Mouse (Mus musculus): ENCODE results near the gene Sh2b1. TPM values are rescaled to one million over a fixed set of nuclear protein-coding genes. Genes with fewer than 3 reads are reported as not detected.
"Not testable (repeated sequence)": the region's sequence is repeated elsewhere in the genome, so short reads cannot be mapped to it uniquely, and the experiment has no call there.

Gene Sh2b1
- polyA plus RNA-seq, 1 experiment from 2014 or later: 26.4 TPM

- 13% methylated on average over 20 of the region's 25 CpGs for WGBS
- not testable (repeated sequence) for H3K9me3 ChIP-seq (ENCODE audit: control insufficient read depth, low read length); H3K4me1 ChIP-seq (replicated peaks; ENCODE audit: control insufficient read depth, insufficient read depth, low read length); DNase-seq (ENCODE audit: low spot score); H3K27me3 ChIP-seq (replicated peaks; ENCODE audit: control insufficient read depth, insufficient read depth, low read length)
- Histone ChIP-seq H3K9ac (ENCODE audit: low read depth, low read length) (peak overlapping the region; percentile 76), H3K4me2 (peak overlapping the region; percentile 94), H3K27ac (ENCODE audit: low read depth, low read length) (peak overlapping the region; percentile 21; the same call in 1 of the 2 replicates), H3K36me3 (ENCODE audit: control insufficient read depth, insufficient read depth, low read length) (peaks cover 12% of the 10 kb centered on the region), H3K4me3 (ENCODE audit: low read depth, low read length) (peak overlapping the region; percentile 72)
- ATAC-seq (replicated peaks; ENCODE audit: low FRiP score): peak; percentile 7; the same call in 1 of the 2 replicates
These were observed 12.6 kb upstream of the Sh2b1 start for GRCm38 (mm10) chr7:126487617-126488385.

- H3K4me2 ChIP-seq: peak within 1 kb of the TSS; percentile 94
- peaks cover 6% of the 10 kb centered on the region for H3K4me1 ChIP-seq (replicated peaks; ENCODE audit: control insufficient read depth, insufficient read depth, low read length)
- ATAC-seq (replicated peaks; ENCODE audit: low FRiP score): peak; percentile 87
- H3K36me3 ChIP-seq (ENCODE audit: control insufficient read depth, insufficient read depth, low read length): peaks cover 4% of the 10 kb centered on the region
- H3K9me3 ChIP-seq (ENCODE audit: control insufficient read depth, low read length): no peaks in the 10 kb centered on the region
- H3K9ac ChIP-seq (ENCODE audit: low read depth, low read length): peak within 1 kb of the TSS; percentile 76
- DNase-seq (ENCODE audit: low spot score): peak; percentile 92
- peak within 1 kb of the TSS; percentile 72 for H3K4me3 ChIP-seq (ENCODE audit: low read depth, low read length)
- no peaks in the 10 kb centered on the region for H3K27me3 ChIP-seq (replicated peaks; ENCODE audit: control insufficient read depth, insufficient read depth, low read length)
- under 1% methylated on average over 32 of the region's 32 CpGs for WGBS
- peak within 1 kb of the TSS; percentile 67 for H3K27ac ChIP-seq (ENCODE audit: low read depth, low read length)
These were observed 11.8 kb upstream of the Sh2b1 start, which contains the start of gene Tufm for GRCm38 (mm10) chr7:126487052-126487483. TSS of gene Tufm (plus strand) at chr7:126487361.

GRCm38 (mm10) chr7:126482392-126482871 lies 7.2 kb upstream of the Sh2b1 start:
- Histone ChIP-seq H3K27ac (ENCODE audit: low read depth, low read length) (0 out of 2 replicates have a peak overlapping the region, but pooled peaks have one; percentile 32), H3K4me3 (ENCODE audit: low read depth, low read length) (peak overlapping the region; percentile 21), H3K4me1 (replicated peaks; ENCODE audit: control insufficient read depth, insufficient read depth, low read length) (no peaks in the 10 kb centered on the region; the same call in 1 of the 2 replicates), H3K9ac (ENCODE audit: low read depth, low read length) (0 out of 2 replicates have a peak overlapping the region, but pooled peaks have one; percentile 4), H3K36me3 (ENCODE audit: control insufficient read depth, insufficient read depth, low read length) (no peaks in the 10 kb centered on the region), H3K27me3 (replicated peaks; ENCODE audit: control insufficient read depth, insufficient read depth, low read length) (no peaks in the 10 kb centered on the region), H3K9me3 (ENCODE audit: control insufficient read depth, low read length) (no peaks in the 10 kb centered on the region), H3K4me2 (peak overlapping the region; percentile 73)
- DNase-seq (ENCODE audit: low spot score) (peak; percentile 83), ATAC-seq (replicated peaks; ENCODE audit: low FRiP score) (peak; percentile 81)
- 0% methylated on average over 23 of the region's 23 CpGs for WGBS

- Histone ChIP-seq H3K27ac (ENCODE audit: low read depth, low read length) (no peak overlapping the region), H3K4me1 (replicated peaks; ENCODE audit: control insufficient read depth, insufficient read depth, low read length) (no peaks in the 10 kb centered on the region; the same call in 1 of the 2 replicates), H3K9ac (ENCODE audit: low read depth, low read length) (no peak overlapping the region), H3K9me3 (ENCODE audit: control insufficient read depth, low read length) (no peaks in the 10 kb centered on the region), H3K4me2 (0 out of 2 replicates have a peak overlapping the region, but pooled peaks have one; percentile 13), H3K4me3 (ENCODE audit: low read depth, low read length) (no peak overlapping the region), H3K27me3 (replicated peaks; ENCODE audit: control insufficient read depth, insufficient read depth, low read length) (no peaks in the 10 kb centered on the region), H3K36me3 (ENCODE audit: control insufficient read depth, insufficient read depth, low read length) (no peaks in the 10 kb centered on the region)
- ATAC-seq (replicated peaks; ENCODE audit: low FRiP score) (no peak), DNase-seq (ENCODE audit: low spot score) (no peak)
- WGBS: 18% methylated on average over 5 of the region's 5 CpGs
These were observed 6.5 kb upstream of the Sh2b1 start for GRCm38 (mm10) chr7:126481699-126482098.

GRCm38 (mm10) chr7:126474486-126474955 lies 703 bp downstream of the Sh2b1 start:
- Histone ChIP-seq H3K4me3 (ENCODE audit: low read depth, low read length) (peak overlapping the region; percentile 97), H3K4me2 (peak overlapping the region; percentile 96), H3K9ac (ENCODE audit: low read depth, low read length) (peak overlapping the region; percentile 96), H3K27ac (ENCODE audit: low read depth, low read length) (peak overlapping the region; percentile 83), H3K9me3 (ENCODE audit: control insufficient read depth, low read length) (no peaks in the 10 kb centered on the region), H3K4me1 (replicated peaks; ENCODE audit: control insufficient read depth, insufficient read depth, low read length) (peaks cover 40% of the 10 kb centered on the region), H3K27me3 (replicated peaks; ENCODE audit: control insufficient read depth, insufficient read depth, low read length) (no peaks in the 10 kb centered on the region), H3K36me3 (ENCODE audit: control insufficient read depth, insufficient read depth, low read length) (peaks cover 19% of the 10 kb centered on the region)
- DNase-seq (ENCODE audit: low spot score) (peak; percentile 60), ATAC-seq (replicated peaks; ENCODE audit: low FRiP score) (peak; percentile 31)
- WGBS: 2% methylated on average over 27 of the region's 27 CpGs

GRCm38 (mm10) chr7:126473470-126474086 lies 1.6 kb downstream of the Sh2b1 start:
- H3K27me3 ChIP-seq (replicated peaks; ENCODE audit: control insufficient read depth, insufficient read depth, low read length): no peaks in the 10 kb centered on the region
- 84% methylated on average over 9 of the region's 9 CpGs for WGBS
- DNase-seq (ENCODE audit: low spot score) (no peak), ATAC-seq (replicated peaks; ENCODE audit: low FRiP score) (no peak)
- peak overlapping the region; percentile 96 for H3K9ac ChIP-seq (ENCODE audit: low read depth, low read length)
- no peak overlapping the region for H3K27ac ChIP-seq (ENCODE audit: low read depth, low read length)
- peaks cover 40% of the 10 kb centered on the region for H3K4me1 ChIP-seq (replicated peaks; ENCODE audit: control insufficient read depth, insufficient read depth, low read length)
- H3K4me2 ChIP-seq: peak overlapping the region; percentile 96
- peak overlapping the region; percentile 97 for H3K4me3 ChIP-seq (ENCODE audit: low read depth, low read length)
- H3K36me3 ChIP-seq (ENCODE audit: control insufficient read depth, insufficient read depth, low read length): peaks cover 25% of the 10 kb centered on the region
- H3K9me3 ChIP-seq (ENCODE audit: control insufficient read depth, low read length): no peaks in the 10 kb centered on the region

GRCm38 (mm10) chr7:126472713-126473112 lies 2.5 kb downstream of the Sh2b1 start:
- WGBS: 79% methylated on average over 16 of the region's 16 CpGs
- Histone ChIP-seq H3K9me3 (ENCODE audit: control insufficient read depth, low read length) (no peaks in the 10 kb centered on the region), H3K9ac (ENCODE audit: low read depth, low read length) (peak overlapping the region; percentile 16; the same call in 1 of the 2 replicates), H3K4me2 (peak overlapping the region; percentile 96), H3K4me3 (ENCODE audit: low read depth, low read length) (peak overlapping the region; percentile 8; the same call in 1 of the 2 replicates), H3K36me3 (ENCODE audit: control insufficient read depth, insufficient read depth, low read length) (peaks cover 33% of the 10 kb centered on the region), H3K27me3 (replicated peaks; ENCODE audit: control insufficient read depth, insufficient read depth, low read length) (no peaks in the 10 kb centered on the region), H3K4me1 (replicated peaks; ENCODE audit: control insufficient read depth, insufficient read depth, low read length) (peaks cover 40% of the 10 kb centered on the region), H3K27ac (ENCODE audit: low read depth, low read length) (no peak overlapping the region)
- DNase-seq (ENCODE audit: low spot score) (no peak), ATAC-seq (replicated peaks; ENCODE audit: low FRiP score) (no peak)

GRCm38 (mm10) chr7:126472306-126472705 lies 2.9 kb downstream of the Sh2b1 start:
- no peak for ATAC-seq (replicated peaks; ENCODE audit: low FRiP score)
- no peak for DNase-seq (ENCODE audit: low spot score)
- H3K4me1 ChIP-seq (replicated peaks; ENCODE audit: control insufficient read depth, insufficient read depth, low read length): peaks cover 40% of the 10 kb centered on the region
- no peak overlapping the region for H3K9ac ChIP-seq (ENCODE audit: low read depth, low read length)
- peak overlapping the region; percentile 96 for H3K4me2 ChIP-seq
- no peak overlapping the region for H3K4me3 ChIP-seq (ENCODE audit: low read depth, low read length)
- H3K27ac ChIP-seq (ENCODE audit: low read depth, low read length): no peak overlapping the region
- H3K27me3 ChIP-seq (replicated peaks; ENCODE audit: control insufficient read depth, insufficient read depth, low read length): no peaks in the 10 kb centered on the region
- no peaks in the 10 kb centered on the region for H3K9me3 ChIP-seq (ENCODE audit: control insufficient read depth, low read length)
- H3K36me3 ChIP-seq (ENCODE audit: control insufficient read depth, insufficient read depth, low read length): peaks cover 37% of the 10 kb centered on the region
- 65% methylated on average over 13 of the region's 13 CpGs for WGBS
